Mouse (Mus musculus) cerebellum, postnatal 10 days (tissue): ENCODE data around the gene Aldh1b1.

ENCODE experiments used
- DNase-seq, 2 experiments: peaks; one replicate each; pipeline ENCODE4 v3.0.0; 2021; ENCODE audit warnings: mixed read lengths in 2 of 2

Aldh1b1 gene

DNA sequence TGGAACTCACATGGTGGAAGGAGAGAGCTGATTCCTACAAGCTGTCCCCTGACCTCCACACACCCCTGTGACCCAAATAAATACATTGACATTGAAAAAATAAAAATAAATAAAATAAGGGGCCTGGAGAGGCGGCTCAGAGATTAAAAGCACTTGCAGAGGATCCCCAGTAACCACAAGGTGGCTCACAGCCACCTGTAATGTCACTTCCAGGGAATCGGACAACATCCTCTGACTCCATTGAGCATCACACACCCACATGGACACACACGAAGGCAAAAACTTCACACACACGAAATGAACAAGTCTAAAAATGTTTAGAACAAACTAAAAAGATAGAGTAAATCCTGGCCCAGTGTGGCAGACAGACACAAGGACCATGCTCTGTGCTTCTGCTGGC is 12.1 kb upstream of the Aldh1b1 start:
- DNase-seq: no peak

GRCm38 (mm10) chr4:45788446-45789081 is 10.3 kb upstream of the Aldh1b1 start:
- peak; percentile 31 to 57 for DNase-seq

- peak; percentile 94 to 97 for DNase-seq
Observed at GRCm38 (mm10) chr4:45789263-45789958, 9.4 kb upstream of the Aldh1b1 start.

DNA sequence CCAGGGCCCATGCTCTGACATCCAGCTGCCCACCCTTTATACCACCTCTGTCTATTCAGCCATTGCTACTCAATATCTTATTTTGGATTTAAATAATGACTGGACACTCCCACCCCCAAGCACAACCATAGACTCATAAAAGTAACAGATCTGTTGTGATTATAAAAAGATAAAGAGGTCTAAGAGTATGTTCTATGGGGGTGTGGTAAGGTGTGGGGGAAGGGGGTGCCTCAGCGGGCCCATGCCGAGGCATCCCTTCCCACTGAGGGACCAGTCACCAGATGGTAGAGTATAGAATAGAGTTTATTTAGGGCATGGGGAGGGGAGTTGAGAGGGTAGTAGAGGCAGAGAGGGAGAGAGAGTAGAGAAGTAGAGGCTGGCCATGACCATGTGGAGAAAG is 8.8 kb upstream of the Aldh1b1 start:
- DNase-seq: no peak

- DNase-seq: no peak
Observed at GRCm38 (mm10) chr4:45795191-45795811, 3.5 kb upstream of the Aldh1b1 start.

DNA sequence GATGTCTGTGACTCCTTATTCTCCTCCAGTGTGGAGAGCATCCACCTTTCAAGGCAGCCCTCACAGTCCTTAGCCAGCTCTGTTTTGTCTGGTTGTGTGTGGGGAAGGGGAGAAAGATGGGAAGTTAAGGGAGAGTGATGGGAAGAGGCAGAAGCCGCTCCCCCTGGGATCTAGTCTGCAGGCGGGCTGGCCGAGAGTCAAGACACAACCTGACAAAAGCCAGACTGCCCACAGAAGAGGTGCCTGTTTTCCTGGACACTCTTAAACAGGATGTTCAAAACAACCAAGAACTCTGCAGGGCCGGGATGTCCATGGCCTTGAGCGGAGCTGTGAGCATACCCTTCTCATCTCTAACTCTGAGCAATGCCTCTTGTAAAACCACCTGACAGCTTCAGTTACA is 2.1 kb upstream of the Aldh1b1 start:
- no peak for DNase-seq

- DNase-seq: no peak
Observed at GRCm38 (mm10) chr4:45799956-45800537, 1.2 kb downstream of the Aldh1b1 start.

DNA sequence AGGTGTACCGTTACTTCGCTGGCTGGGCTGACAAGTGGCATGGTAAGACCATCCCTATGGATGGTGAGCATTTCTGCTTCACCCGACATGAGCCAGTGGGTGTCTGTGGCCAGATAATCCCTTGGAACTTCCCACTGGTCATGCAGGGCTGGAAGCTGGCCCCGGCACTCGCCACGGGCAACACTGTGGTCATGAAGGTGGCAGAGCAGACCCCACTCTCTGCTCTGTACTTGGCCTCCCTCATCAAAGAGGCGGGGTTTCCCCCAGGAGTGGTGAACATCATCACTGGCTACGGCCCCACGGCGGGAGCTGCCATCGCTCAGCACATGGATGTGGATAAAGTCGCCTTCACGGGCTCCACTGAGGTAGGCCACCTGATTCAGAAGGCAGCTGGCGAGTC is 4.1 kb downstream of the Aldh1b1 start:
- DNase-seq: no peak

DNA sequence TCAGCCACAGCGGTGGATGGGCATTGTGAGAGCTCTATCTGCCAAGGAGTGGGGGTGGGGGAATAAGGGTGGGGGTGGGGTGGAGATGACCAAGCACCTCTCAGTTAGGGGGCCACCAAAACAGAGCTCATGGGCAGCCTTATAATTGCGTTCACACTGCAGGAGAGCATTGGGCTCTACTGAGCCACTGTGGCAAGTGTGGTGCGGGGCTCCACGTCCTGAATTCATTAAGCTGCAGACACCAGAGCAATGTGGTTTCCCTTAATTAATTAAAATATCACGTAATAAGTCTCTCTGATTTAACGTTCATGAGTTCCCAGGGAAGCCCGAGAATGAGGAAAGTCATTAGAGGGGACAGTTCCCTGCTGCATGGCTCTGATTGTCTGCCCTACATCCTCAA is 9.2 kb downstream of the Aldh1b1 start:
- DNase-seq: no peak

DNA sequence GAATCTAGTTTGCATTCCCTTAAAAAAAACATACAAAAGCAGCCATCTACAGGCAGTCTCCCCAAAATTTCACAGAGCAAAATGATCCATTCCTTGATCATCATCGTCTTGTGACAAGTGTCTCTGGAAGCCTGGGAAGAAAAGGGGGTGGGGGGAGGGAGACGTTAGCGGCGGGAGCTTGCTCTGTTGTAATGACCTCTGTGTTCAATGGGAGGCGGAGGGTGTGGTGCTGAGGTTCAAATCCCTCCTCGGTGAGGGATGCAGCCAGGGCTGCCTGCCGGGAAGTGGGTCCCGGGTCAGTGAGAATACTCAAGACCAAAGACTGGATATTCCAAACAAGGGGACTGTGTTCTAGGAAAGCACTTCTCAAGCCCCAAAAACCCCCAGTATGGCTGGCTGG is 12.4 kb downstream of the Aldh1b1 start:
- no peak for DNase-seq

DNA sequence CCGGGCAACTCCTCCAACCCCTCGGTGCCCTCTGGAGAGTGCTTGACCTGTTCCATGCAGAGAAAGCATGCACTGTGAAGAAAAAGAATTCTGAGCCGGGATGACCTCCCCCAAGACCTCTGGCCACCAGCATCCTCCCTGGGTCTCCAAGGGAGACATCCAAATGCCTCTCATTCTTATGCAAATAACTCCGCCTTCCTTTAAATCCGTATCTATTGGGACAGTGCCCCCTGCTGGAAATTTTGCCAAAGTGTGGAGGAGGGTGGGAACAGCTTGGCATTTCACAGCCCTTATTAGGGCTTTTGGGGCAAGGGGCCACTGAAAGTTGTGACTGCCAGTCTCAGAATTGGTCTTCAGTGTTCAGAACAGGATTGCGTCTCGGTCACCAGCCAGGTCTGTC is 16.7 kb downstream of the Aldh1b1 start:
- peak; percentile 80 to 83 for DNase-seq

GRCm38 (mm10) chr4:45818814-45819207 is 20.0 kb downstream of the Aldh1b1 start:
- DNase-seq: no peak

DNA sequence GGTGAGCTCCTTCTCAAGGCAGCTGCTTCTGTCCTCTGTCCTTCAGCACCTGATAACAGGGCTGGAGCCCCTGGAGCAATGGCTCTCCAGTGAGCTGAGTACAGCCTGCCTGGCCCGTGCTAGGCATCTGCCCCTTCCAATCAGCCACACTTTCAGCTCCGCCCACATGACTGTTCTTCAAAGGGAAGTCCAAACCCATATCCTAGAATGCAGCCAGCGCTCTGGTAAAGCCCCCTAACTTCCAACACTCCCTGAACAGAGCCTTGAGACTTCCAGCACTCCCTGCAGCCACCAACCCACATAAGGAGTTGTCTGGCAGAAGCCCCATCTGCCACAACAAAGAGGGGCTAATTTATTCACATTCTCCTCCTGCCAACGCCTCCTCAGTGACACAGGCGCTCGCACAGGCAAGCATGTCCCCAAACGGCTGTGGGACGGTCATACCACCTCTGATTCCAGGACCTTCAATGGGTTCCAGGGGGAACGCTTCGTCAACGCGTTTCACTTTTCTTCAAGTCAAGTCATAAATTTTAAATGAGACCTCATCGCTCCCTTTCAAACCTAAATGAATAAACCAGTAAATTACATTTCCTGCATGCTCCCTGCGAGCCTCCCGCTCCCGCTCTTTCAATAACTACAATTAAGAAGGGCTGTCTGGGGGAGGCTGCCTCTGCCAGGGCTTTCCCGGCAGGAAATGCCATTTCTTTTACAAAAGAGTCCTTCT is 20.5 kb downstream of the Aldh1b1 start:
- peak; percentile 62 to 76 for DNase-seq

DNA sequence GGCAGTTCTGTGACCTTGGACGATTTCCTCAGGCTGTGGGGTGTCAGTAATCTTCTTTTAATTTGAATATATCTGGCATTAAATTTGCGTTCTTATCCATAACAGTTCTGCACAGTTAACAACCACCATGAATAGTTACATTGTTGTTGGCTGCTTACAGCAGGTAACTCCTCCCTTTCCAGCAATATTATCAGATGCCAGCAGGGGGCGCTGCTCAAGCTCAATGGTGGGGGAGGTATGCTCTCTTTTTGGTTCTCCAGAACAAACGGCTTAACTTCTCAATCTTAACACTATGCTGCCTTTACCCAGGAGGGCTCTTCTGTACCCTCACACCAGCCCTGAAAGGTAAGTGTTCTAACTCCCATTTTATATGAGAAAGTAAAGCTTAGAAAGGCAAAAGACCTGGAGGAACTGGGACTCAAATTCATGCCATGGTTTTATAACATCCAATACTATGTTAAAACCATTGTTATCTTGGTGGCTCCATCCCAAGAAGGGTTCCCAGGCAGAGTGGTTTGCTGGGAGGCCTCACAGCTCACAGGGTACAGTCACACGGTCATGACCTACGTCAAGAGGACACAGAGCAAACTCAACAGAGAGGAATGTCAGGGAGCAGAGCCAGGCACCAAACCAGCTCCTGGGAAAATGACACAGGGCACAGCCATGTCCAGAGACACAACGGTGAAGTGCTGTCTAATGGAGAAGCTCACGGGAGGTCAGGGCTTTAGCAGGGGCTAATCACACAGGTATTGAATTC is 21.4 kb downstream of the Aldh1b1 start:
- DNase-seq: peak; percentile 88 to 89

DNA sequence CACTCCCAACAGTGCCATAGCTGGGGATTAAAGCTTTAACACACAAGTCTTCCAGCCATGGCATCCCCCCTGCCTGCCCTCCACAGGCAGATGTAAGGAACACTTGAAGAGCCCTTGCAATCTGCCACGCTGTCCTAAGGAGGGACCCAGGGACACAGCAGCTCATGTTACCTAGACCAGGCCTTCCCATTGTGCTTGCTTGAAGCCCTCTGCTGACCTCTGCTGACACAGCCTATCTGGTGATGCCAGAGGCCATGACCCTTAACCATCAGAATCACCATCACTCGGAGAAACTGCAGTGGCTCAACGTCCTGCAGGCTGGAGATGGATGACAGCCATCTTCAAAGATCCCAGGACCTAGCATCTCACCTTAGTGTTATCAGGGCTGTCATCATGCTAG is 23.2 kb downstream of the Aldh1b1 start:
- DNase-seq: no peak

- no peak for DNase-seq
Observed at GRCm38 (mm10) chr4:45822781-45823575, 24.2 kb downstream of the Aldh1b1 start.

- DNase-seq: peak; percentile 72 to 74
Observed at GRCm38 (mm10) chr4:45824049-45824760, 25.4 kb downstream of the Aldh1b1 start.

DNA sequence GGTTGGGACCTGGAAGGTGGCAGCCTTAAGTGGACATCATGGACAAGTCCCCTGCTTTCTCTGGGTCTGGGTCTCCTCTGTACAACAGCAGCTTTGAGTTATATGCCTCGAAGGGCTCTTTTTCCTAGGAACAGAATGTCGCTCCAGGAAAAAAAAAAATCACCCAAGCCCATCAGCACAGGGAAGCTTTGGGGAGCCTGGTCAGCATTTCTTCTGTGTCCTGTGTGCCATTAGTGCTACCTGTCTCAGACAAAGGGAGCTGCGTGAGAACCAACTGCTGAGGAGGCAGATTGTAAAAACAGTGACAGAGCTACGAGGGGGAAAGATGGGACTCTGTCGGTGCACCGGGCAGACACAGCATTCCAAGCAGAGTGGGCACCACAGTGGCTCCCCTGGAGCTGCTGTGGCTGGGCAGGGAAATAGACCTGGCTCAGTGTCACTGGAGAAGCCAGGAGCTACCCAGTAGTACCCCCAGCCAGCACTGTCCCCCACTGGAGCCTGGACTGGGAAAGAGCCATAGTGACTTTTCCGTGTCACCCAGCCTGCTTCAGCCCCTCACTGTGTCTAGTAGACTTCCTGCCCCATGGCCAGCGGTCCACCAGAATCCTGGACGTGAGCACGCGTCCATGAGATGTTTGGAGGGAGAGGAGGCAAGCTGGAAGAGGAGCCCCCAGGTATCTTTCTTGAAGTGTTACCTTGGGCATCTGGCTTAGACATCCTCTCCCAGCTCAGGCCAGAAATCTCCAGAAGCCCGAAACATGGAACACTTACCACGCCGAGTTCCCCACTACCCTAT is 26.1 kb downstream of the Aldh1b1 start:
- peak; percentile 39 to 49 for DNase-seq

GRCm38 (mm10) chr4:45826275-45827040 is 27.6 kb downstream of the Aldh1b1 start, which contains the start of gene Igfbpl1:
Gene Igfbpl1, minus strand, starts transcription at chr4:45826923.
- peak; percentile 78 to 88 for DNase-seq
